Mouse (Mus musculus) thymus, postnatal 0 days (tissue): ENCODE measurements around the gene Eef1b2. TPM values are rescaled to one million over a fixed set of nuclear protein-coding genes. Genes with fewer than 3 reads are reported as not detected.
A peak's percentile ranks its signal among the peaks of the same experiment; 100 is the strongest.
"Not testable (repeated sequence)": the region's sequence is repeated elsewhere in the genome, so short reads cannot be mapped to it uniquely, and the experiment has no call there.

Source experiments
- DNase-seq: peaks from one replicate; pipeline ENCODE4 v3.0.0-alpha.2; 2015; ENCODE audit warnings: low spot score
- polyA plus RNA-seq: library from polyadenylated mRNA; unstranded; fragments of >200 nt; fragmentation: Nextera tagmentation; extraction: Ambion mirVana; gene quantifications from 2 replicates; pipeline ENCODE4 v1.2.1, GENCODE M21; 2015

The Eef1b2 gene
- polyA plus RNA-seq, result 640 and 651 TPM in 2 replicates

DNA sequence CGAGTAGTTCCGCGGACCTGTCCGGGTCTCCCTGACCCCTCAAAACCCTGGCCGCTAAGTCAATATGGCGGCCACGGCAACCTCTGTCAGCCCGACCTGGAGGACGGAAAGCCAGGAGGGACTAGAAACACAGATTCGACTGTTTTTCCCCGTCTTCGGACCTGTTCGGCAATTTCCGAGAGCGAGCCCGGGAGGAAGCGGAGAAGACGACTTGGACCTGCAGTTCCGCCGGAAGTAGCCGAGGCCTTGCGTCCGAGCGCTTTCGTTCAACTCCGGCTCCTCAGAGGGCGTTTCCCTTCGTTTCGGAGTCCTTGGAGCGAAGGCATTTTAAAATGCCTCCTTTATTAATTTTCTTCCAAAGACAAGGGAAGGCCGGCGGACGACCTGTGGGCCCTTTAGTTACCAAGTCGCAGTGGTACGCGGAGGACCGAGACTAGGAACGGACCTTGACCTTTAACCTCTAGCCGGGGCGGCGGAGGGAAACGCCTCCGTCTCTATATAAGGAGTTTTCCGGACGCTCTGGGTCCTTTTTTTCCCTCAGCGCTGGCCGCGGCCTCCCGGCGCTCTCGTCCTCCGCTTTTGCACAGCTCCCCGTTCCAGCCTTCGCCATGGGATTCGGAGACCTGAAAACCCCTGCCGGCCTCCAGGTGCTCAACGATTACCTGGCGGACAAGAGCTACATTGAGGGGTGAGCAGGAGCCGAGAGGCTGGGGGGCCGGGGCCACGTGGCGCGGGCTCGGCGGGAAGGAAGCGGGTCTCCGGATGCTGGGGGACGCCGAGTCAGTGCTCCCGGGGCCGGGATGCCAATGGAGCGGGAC lies at the start of gene Eef1b2, which contains the start of gene Ndufs1:
Gene Eef1b2 (plus strand): TSS at position 222 of the 818 bp plus-strand sequence.
Gene Ndufs1 (minus strand): TSS at position 230 of the 818 bp plus-strand sequence.
- DNase-seq, result peak; percentile 97

DNA sequence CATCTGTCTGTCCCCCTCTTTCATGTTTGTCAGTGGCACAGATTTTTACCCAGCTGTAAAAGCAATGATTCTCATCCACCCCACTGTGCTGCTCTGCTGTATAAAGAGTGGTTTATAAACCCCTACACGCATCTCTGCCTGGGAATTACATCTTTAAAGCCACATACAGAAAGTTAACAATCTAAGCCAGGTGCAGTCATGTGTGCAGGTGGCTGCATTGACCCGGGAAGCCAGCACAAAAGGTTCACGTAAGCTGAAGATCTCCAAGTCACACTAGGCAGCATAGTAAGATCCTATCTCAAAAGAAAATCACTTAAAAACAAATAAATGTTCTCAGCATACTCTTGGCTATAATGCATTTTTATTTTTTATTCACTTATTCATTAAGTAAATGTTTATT lies 47.4 kb upstream of the Eef1b2 start:
- DNase-seq, result peak; percentile 13

DNA sequence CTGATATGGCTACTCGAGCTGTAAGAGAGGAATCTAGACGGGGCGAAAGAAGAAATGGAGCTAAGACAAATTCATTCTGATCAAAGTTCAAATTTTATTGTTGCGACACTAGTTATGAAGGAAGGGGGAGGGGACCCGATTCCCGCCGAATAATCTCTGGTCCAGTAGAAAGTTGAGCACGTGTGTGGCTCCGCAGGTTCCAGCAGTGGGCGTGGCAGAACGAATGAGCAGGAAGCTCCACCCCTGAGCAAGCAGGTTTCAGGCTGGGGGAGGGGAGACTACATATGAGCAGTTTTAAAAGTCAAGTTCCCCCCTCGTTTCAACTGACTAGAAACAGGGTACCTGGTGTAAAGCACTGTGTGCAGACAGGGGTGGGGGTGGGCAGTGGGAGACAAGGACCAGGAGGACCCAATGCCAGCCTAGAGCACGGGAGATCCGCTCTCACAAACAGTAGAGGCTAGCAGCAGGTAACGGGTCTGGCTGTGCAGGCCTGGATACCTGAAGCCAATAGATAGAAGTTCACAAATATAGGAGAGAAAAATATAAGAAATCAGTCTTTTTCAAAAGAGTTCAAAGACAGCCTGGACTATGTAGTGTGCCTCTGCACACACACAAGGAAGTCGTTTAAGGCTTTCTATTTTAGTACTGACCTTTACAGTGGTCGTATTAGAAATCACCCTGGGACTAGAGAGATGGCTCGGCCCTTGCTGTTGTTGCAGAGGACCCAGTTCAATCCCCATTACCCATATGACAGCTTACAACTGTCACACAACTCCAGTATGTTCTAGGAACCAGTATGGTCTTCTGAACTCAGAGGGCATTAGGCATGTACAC lies 46.6 kb upstream of the Eef1b2 start:
- peak; percentile 29 for DNase-seq

DNA sequence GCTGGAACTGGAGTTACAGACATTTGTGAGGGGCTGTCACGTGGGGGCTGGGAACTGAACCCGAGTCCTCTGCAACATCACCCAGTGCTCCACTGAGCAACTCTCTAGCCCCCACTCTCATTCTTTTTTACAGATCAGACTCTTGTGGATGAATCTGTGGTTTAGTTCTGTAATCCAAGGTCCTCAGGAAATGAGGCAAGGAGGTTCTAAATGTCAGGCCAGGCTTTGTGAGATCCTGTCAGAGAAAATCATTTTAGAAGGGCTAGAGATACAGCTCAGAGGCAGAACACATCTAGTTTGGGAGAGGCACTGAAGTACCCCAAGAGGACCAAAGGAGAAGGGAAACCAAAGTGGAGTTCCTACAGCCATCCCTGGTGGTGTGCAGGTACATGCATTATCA lies 45.7 kb upstream of the Eef1b2 start:
- DNase-seq, result no peak

DNA sequence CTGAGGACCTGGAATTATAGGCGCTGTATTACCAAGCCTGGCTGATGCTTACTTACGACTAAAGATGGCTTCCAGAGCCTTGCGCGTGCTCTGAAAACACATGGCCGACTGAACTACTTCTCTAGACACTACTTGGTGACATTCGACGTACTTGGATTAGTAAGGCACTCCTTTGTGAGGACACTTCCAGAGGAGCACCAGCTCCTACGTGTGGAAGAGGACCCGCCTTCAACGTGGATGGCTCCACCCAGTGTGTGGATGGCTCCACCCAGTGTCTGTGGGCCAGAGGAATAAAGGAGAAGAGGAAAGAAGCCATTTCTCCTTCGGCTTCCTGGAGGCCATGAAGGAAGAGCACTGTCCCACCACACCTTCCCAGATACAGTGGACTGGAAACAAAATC lies 44.9 kb upstream of the Eef1b2 start:
- no peak for DNase-seq

DNA sequence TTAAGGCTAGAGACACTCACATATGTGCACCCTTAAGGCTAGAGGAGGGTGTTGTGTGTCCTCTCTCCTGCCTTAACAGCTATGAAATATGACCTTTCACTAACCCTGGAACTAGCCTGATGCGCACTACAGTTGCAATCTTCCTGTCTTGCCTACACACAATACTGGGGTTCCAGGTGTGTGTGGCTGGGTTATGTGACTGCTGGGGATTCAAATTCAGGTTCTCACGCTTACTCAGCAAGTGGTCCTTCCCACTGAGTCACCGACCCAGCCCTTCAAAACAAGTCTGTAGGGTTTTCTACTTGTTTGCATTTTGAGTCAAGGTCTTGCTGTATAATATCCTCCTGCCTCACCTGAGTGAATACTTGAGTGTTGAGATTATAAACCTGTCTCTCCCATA lies 42.1 kb upstream of the Eef1b2 start:
- no peak for DNase-seq

DNA sequence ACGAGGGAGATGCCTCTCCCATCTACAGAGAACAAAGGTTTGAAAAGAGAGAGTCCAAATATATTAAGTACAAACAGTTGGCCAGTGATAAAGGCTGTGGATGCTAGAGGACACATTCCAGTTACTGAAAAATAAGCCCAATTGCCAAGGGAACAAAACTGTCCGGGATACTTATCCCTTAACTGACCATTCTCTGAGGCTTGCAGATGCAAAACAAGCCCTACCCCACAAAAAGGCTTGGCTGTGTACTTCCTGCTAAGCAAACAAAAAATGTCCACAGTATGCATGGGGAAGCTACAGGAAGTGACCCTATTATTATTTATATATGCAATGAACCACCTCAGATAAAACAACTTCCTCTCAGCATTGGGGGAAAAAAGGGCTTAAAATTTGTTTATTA lies 38.7 kb upstream of the Eef1b2 start:
- no peak for DNase-seq

DNA sequence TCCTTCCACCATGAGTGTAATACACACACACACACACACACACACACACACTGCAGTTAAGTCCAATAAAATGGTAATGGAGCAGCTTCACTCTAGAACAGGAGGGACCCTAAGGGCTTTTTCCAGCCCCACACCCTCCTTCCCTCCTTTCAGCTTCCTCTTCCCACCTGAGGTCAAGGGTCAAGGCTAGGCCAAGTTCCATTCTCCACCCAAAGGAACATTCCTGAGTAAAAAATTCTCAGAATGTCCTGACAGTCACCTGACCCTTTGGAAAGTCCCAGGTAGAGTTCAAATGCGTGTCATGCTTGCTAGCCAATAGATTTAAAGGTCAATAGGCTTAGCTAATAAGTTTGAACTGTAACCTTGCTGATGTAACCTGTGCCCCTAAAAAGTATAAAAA lies 38.0 kb upstream of the Eef1b2 start:
- DNase-seq, result not testable (repeated sequence)

DNA sequence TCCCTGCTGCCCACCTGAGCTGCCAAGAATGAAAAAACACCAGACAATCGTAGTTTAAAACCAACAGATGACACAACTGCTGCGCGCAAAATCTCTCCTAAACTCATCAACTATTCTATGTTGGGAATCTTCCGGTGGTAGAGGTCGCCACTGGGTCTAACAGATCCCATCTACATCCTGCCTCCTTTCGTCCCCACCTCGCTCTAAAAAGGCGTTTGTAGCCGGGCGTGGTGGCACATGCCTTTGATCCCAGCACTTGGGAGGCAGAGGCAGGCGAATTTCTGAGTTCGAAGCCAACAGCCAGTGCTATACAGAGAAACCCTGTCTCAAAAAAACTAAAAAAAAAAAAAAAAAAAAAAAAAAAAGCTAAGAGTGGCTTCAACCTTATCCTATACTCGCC lies 36.4 kb upstream of the Eef1b2 start:
- DNase-seq, result no peak

DNA sequence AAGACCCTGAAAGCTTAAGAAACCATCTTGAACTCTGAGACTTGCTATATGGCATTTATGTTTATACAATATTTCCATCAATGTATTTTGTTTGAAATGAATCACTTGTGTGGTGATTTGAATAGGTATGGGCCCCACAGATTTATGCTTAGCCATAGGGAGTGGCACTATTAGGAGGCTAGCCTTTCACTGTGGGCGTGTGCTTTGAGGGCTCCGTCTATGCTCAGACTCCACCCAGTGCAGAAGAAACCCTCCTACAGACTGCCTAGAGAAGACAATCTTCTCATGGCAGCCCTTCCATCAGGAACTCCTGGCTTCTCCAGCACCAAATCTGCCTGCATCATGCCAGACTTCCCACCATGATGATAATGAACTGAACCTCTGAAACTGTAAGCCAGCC lies 8.0 kb upstream of the Eef1b2 start:
- DNase-seq, result no peak

DNA sequence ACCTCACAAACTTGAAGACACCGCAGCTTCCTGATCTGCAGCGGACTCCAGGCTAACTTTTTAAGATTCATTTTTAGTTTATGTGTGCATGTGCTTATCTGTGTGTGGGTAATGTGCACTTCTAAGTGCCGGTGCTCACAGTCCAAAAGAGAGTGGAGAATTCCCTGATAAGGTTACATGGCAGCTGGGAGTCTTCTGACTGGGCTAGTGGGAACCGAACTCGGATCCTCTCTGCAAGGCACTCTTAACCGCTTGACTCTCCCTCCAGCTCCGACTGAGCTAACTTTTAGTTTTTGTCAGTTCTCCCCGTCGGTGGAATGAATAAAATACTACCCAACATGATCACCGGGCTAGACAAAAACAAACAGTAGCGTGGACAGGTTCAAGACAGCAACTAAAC lies 772 bp upstream of the Eef1b2 start:
- no peak for DNase-seq

DNA sequence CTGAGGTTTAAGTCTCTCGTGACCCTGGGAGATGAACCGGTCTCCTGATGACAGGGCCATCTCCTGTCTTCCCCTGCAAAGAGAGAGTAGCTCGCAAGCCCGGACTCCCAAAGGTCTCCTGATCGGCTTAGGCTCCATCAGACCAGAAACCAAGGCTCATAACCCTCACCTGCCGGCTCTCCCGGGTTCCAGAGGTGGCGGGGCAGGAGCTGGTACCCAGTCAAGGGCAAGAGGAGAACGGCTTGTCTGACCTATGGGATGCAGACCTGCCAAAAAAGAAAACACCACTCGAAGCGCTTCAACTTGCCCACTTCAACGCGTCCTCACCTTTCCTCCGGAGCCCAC lies 394 bp upstream of the Eef1b2 start:
- no peak for DNase-seq

DNA sequence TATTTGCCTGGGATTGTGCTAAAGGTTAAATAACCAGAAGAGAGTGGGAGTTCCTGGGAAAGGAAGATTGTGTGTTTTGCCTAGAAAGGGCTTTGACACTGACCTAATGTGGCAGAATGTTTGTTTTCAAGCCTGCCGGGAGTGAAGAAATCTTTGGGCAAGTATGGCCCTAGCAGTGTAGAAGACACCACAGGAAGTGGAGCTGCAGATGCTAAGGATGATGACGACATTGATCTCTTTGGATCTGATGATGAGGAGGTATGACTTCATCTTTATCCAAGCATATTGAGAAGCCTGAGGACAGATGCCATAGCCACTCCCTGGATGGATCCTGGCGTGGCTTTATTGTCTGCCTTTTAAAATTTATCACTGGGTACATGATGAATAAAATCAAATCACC lies 1.7 kb downstream of the Eef1b2 start:
- DNase-seq, result no peak

DNA sequence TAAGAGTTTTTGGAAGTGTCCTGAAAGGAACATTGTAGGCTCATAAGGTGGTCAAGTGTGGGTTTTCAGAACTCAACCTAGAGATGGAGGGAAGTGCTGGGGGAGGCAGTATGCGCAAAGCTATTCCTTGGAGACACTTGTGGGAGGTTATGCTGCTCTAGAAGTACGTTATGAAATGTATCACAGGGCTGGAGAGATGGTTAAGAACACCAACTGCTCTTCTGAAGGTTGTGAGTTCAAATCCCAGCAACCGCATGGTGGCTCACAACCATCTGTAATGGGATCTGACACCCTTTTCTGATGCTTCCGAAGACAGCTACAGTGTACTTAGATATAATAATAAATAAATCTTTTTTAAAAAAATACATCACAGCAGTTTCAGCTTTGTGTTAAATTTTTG lies 3.5 kb downstream of the Eef1b2 start:
- no peak for DNase-seq

DNA sequence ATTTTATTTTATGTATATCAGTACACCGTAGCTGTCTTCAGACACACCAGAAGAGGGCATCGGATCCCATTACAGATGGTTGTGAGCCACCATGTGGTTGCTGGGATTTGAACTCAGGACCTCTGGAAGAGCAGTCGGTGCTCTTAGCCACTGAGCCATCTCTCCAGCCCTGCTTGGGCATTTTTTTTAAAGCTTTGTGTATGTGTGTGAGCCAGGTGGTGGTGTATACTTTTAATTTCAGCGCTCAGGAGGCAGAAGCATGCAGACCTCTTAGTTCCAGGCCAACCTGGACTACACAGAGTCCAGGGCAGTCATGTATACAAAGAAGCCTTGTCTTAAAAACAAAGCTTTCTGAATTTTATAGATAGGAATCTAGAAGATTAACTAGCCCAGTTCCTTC lies 4.0 kb downstream of the Eef1b2 start:
- DNase-seq, result not testable (repeated sequence)

DNA sequence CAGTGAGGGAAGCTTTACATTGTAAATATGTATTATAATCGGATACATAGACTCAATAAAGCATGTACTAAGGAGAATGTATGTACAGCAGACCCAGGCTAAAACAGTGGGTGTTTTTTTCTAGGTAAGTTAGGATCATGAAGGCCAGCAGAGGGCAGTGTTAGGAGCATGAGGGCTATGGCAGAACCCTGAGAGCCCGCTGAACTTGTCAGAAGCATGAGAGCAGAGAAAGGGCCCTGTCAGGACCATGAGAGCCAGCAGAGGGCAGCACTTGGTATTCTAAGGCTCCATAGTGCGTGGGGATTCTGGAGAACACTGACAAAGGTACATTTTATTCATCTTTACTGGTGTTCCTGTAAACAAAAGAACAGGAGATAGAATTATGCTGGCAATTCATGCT lies 4.4 kb downstream of the Eef1b2 start:
- DNase-seq, result peak; percentile 97

DNA sequence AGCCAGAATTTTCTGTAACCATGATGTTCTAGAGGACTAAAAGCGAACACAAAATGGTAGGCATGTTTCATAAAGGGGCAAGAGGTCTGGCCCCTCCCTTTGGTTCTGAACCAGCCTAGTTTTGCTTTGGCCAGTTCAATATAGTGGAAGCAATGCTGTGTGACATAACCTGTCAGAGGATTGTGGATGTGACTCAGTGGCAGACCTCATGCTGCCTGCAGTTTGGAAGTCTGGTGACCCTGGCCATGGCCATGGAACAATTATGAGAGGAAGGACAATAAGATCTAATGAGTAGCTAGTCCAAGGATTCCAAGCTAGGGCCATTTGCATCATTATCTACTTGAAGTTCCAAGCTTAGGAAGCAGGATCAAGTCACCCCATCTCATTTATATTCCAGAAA lies 4.9 kb downstream of the Eef1b2 start:
- no peak for DNase-seq

DNA sequence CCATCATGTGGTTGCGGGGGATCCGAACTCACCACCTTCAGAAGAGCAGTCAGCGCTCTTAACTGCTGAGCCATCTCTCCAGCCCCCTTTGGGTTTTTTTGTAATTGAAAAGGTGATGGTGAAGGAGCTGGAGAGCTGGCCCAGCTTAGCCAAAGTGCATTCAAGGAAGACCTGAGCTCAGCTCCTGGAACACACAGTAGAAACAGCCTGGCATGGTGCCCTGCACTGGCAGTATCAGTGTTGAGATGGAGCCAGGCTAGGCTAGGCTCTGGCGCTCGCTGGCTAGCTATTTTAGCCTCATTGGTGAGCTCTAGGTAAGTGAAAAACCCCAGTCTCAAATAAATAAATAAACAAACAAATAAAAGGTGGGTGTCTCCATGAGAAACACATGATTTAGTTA lies 5.6 kb downstream of the Eef1b2 start:
- no peak for DNase-seq

DNA sequence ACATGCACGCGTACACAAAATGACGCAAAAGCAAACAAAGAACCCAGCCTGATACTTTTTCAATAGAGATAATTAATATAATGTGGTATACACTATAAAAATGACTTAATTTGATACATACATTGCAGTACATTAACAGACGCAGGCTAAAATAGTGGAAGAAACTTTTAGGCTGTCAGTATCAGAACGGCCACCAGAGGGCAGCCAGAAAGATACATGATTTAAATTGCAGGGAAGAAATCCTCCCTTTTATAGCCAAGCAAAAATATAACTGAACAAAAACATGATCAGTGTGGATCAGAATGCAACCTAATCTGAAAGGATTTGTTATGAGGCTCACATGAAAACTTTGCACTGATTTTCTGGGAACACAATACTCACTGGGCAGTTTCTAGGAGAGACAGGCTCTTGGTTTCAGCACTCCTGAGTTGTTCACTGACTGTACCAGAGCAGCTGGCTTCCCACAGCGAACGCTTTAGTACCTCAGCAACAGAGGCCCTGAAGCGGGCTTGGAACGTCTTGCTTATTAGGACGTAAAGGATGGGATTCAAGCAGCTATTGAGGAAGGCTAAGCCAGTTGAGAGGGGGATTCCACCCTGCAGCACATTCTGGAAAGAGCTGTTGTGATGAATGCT lies 6.1 kb downstream of the Eef1b2 start:
- peak; percentile 51 for DNase-seq

DNA sequence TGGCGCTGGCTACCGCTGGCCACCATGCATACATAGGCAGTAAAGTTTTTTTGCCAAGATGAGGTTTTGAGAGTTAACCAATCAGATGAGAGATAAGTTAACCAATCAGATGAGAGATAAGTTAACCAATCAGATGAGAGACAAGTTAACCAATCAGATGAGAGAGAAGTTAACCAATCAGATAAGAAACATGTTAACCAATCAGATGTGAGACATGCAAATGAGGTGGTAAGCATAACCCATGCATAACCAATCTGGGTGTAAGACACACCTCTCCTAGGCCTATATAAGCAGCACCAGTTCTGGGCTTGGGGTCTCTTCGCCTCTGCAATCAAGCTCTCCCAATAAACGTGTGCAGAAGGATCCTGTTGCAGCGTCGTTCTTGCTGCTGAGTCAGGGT lies 8.8 kb downstream of the Eef1b2 start:
- not testable (repeated sequence) for DNase-seq

DNA sequence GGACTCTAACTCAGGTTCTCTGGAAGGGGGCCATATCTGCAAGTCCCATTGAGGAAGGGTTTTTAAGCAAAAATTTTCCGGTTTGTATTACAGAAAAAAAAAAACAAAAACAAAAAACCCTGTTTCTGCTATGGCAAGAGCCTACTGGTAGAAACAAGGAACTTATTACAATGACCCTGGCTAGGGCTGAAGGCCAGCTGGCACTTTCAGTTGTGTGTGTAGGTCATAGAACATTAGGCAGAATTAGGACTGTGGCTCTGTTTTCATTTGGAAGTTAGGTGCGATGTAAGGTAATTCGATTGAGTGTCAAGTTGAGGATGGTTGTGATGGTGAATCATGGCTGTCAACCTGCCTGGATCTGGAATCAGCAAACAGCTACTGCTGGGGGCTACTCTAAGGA lies 11.9 kb downstream of the Eef1b2 start:
- DNase-seq, result no peak

DNA sequence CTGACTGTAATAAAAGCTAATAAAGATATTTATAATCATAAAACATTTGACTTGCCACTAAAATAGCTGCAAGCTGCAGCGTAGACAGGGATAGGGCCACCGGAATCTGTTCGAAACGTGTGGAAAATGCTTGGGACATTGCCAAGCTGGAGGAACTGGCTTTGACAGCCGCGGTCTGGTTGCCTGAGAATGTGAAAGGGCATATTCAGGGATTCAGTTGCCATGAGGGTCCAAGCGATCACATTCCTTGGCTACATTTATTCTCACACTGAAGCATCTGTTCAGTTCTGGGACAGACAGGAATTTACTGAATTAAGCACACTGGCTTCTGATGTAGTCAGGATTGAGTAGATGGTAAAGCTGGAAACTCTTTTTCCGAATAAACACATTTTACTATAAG lies 14.2 kb downstream of the Eef1b2 start:
- DNase-seq, result no peak
